Mouse (Mus musculus): Measurements from ENCODE around the gene Spin4. TPM values are rescaled to one million over a fixed set of nuclear protein-coding genes. Genes with fewer than 3 reads are reported as not detected.

Gene Spin4
- total RNA-seq (2021), result under 1 TPM; 0.67 to 0.83 TPM
- long read RNA-seq, experiment 1, full-length matches to known transcripts, result 1 of 1 reads
- long read RNA-seq, experiment 1, partial matches to known transcripts, result 0 of 1 reads
- long read RNA-seq, experiment 1, other reads (novel, unspliced or antisense), result 0 of 1 reads
- long read RNA-seq, experiment 2, result 0 reads

GRCm38 (mm10) chrX:95026361-95026892 lies at the start of gene Spin4:
TSS of gene Spin4 (minus strand) at chrX:95026682.
- peak; percentile 76 for DNase-seq

- no peak for DNase-seq
These were observed 1.4 kb upstream of the Spin4 start for GRCm38 (mm10) chrX:95027907-95028306.

- no peak for DNase-seq
These were observed 612 bp downstream of the Spin4 start for GRCm38 (mm10) chrX:95025779-95026360.

GRCm38 (mm10) chrX:95012033-95012432 lies 14.4 kb downstream of the Spin4 start:
- no peak for DNase-seq

GRCm38 (mm10) chrX:94998845-94999244 lies 27.6 kb downstream of the Spin4 start:
- DNase-seq, result no peak

- DNase-seq, result no peak
These were observed 32.4 kb downstream of the Spin4 start for GRCm38 (mm10) chrX:94994113-94994512.

- no peak for DNase-seq
These were observed 35.6 kb downstream of the Spin4 start for GRCm38 (mm10) chrX:94990903-94991302.

GRCm38 (mm10) chrX:94990080-94990825 lies 36.2 kb downstream of the Spin4 start:
- no peak for DNase-seq

Other genes with a start within 250 kb of the Spin4 start
- gene Arhgef9, start 170.2 kb upstream of the Spin4 start, total RNA-seq (2021), result 10 to 100 TPM; 11.4 to 12.4 TPM